Mouse (Mus musculus): ENCODE results near the gene G430095P16Rik.

DNA sequence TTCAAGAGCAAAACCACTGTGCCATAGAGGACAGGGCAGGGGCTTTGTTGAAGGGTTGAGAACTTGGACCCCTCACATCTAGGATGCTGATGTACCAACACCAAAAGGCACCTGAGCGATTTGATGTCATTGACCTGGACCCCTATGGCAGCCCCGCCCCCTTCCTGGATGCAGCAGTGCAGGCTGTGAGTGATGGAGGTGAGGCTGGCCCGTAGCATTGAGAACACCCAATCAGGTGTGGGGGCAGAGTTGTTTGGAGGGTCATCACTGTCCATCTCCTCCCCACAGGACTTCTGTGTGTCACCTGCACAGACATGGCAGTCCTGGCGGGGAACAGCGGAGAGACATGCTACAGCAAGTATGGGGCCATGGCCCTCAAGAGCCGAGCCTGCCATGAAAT is 27.7 kb upstream of the G430095P16Rik start:
- TF ChIP-seq CTCF (IDR thresholded peaks at IDR 0.05; ENCODE audit: insufficient read depth, low read length) (no peak), POLR2A (IDR thresholded peaks at IDR 0.05; ENCODE audit: borderline replicate concordance, extremely low read depth, low read depth, low read length) (no peak)

Measured in lung, adult 2 months (tissue).